Mouse (Mus musculus): ENCODE data around the gene Zfp507. TPM values are rescaled to one million over a fixed set of nuclear protein-coding genes. Genes with fewer than 3 reads are reported as not detected.
A peak's percentile ranks its signal among the peaks of the same experiment; 100 is the strongest.

Zfp507 gene
- polyA plus RNA-seq, 1 experiment: 7.0 TPM

DNA sequence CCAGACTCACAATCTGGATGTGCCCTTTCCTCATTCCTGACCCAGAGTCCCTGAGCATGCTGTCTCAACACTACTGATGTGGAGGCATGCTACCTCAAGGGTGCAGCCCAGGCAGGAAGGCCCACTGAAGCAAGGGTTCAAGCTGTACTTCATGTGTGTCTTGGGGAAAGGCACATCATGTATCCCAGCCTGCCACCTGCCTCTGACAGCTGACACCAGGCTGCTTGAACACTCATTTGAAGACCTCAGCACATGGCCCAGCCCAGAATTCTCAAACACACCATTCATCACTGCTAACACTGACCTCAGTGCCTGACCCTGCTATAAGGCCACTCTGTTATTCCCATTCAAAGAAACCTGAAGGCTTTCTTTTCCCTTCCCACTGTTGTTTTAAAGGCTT is 20.6 kb downstream of the Zfp507 start:
- TF ChIP-seq CEBPB (IDR thresholded peaks at IDR 0.05; ENCODE audit: insufficient read depth, poor library complexity, severe bottlenecking): no peak
- TF ChIP-seq MYOG (IDR thresholded peaks at IDR 0.05; ENCODE audit: control insufficient read depth in 1 of 3, insufficient read depth in 1 of 3, insufficient read length in 2 of 3, low read depth in 2 of 3): peak; percentile 14 to 93 (median 83)
- no peak for TF ChIP-seq E2F4 (IDR thresholded peaks at IDR 0.05; ENCODE audit: insufficient read depth)
- no peak for TF ChIP-seq MAX (IDR thresholded peaks at IDR 0.05; ENCODE audit: low read depth)
- no peak for TF ChIP-seq POLR2AphosphoS2 (IDR thresholded peaks at IDR 0.05; ENCODE audit: insufficient read length, low read depth)
- peak; percentile 14 to 93 (median 90) for TF ChIP-seq MYOD1 (IDR thresholded peaks at IDR 0.05; ENCODE audit: control insufficient read depth in 1 of 3, insufficient read length in 2 of 3, low read depth in 2 of 3)
- no peak for TF ChIP-seq REST (IDR thresholded peaks at IDR 0.05; ENCODE audit: insufficient read depth, insufficient read length)
- TF ChIP-seq USF1 (IDR thresholded peaks at IDR 0.05; ENCODE audit: low read depth): no peak
- no peak for TF ChIP-seq SRF (IDR thresholded peaks at IDR 0.05; ENCODE audit: control insufficient read depth, insufficient read length, low read depth)
- peak; percentile 57 for TF ChIP-seq TCF3 (IDR thresholded peaks at IDR 0.05; ENCODE audit: insufficient read length, low read depth)
- no peak for TF ChIP-seq TCF12 (IDR thresholded peaks at IDR 0.05; ENCODE audit: insufficient read depth, poor library complexity, severe bottlenecking)
- no peak for TF ChIP-seq POLR2A (IDR thresholded peaks at IDR 0.05; ENCODE audit: insufficient read length, low read depth)
- Histone ChIP-seq H3K27me3 (ENCODE audit: control insufficient read depth, insufficient read depth, insufficient read length) (no peaks in the 10 kb centered on the region), H3K4me2 (ENCODE audit: low read depth) (peak overlapping the region; percentile 4), H3K79me2 (ENCODE audit: control insufficient read depth, insufficient read depth) (no peaks in the 10 kb centered on the region), H3ac (ENCODE audit: control insufficient read depth, insufficient read length) (no peak overlapping the region), H3K36me3 (ENCODE audit: control insufficient read depth, insufficient read depth) (peaks cover 5% of the 10 kb centered on the region), H3K4me3 (no peak overlapping the region)

DNA sequence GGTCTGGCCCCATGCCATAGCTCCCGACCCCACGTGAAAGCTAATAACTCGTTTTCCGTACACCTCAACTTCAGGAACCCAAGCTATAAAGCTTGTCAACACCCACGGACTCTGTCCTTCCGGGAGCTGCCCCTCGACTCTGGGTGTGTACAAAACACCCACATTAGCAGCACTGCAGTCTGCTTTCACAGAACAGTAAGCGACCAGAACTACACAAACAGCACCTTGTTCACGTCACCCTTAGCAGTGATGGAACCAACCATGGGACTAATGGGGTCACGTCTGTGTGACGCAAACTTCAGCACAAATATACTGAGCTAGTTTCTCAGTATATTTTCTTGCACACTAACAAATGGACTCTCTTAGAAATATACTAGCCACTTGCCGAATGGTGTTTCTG is 28.7 kb downstream of the Zfp507 start:
- H3ac ChIP-seq (ENCODE audit: control insufficient read depth, insufficient read length): no peak overlapping the region

DNA sequence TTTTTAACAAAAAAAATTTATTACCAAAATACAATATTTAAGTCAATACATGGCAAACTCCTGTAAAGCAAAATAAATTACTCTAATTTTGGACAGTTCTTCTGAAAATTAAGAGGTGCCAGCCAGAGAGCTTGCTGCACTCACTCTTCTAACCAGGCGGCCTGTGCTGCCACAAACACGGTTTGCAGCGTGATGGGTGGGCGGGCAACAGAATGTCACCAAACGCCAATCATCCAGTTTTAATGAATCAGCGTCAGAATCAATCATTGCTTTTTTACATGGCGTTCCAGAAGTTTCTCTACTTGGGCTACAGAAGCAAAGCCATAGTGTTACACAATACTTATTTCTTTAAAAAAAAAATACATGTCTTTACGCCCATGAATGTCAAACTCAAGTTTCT is 30.5 kb downstream of the Zfp507 start:
- no peaks in the 10 kb centered on the region for H3K79me2 ChIP-seq (ENCODE audit: control insufficient read depth, insufficient read depth)
- H3K4me2 ChIP-seq (ENCODE audit: low read depth): no peak overlapping the region
- peaks cover 6% of the 10 kb centered on the region for H3K36me3 ChIP-seq (ENCODE audit: control insufficient read depth, insufficient read depth)
- H3K27me3 ChIP-seq (ENCODE audit: control insufficient read depth, insufficient read depth, insufficient read length): no peaks in the 10 kb centered on the region
- H3ac ChIP-seq (ENCODE audit: control insufficient read depth, insufficient read length): no peak overlapping the region
- TF ChIP-seq TCF3 (IDR thresholded peaks at IDR 0.05; ENCODE audit: insufficient read length, low read depth) (no peak), SRF (IDR thresholded peaks at IDR 0.05; ENCODE audit: control insufficient read depth, insufficient read length, low read depth) (no peak), MYOD1 (IDR thresholded peaks at IDR 0.05; ENCODE audit: control insufficient read depth in 1 of 3, insufficient read length in 2 of 3, low read depth in 2 of 3) (no peak), TCF12 (IDR thresholded peaks at IDR 0.05; ENCODE audit: insufficient read depth, poor library complexity, severe bottlenecking) (no peak), MAX (IDR thresholded peaks at IDR 0.05; ENCODE audit: low read depth) (no peak), REST (IDR thresholded peaks at IDR 0.05; ENCODE audit: insufficient read depth, insufficient read length) (no peak), MYOG (IDR thresholded peaks at IDR 0.05; ENCODE audit: control insufficient read depth in 1 of 3, insufficient read depth in 1 of 3, insufficient read length in 2 of 3, low read depth in 2 of 3) (no peak), CEBPB (IDR thresholded peaks at IDR 0.05; ENCODE audit: insufficient read depth, poor library complexity, severe bottlenecking) (no peak), USF1 (IDR thresholded peaks at IDR 0.05; ENCODE audit: low read depth) (no peak), POLR2A (IDR thresholded peaks at IDR 0.05; ENCODE audit: insufficient read length, low read depth) (no peak), POLR2AphosphoS2 (IDR thresholded peaks at IDR 0.05; ENCODE audit: insufficient read length, low read depth) (no peak), E2F4 (IDR thresholded peaks at IDR 0.05; ENCODE audit: insufficient read depth) (no peak)
- H3K4me3 ChIP-seq: no peak overlapping the region

More for the DNA sequence above, 28.7 kb downstream of the Zfp507 start:
- no peak for TF ChIP-seq TCF12 (IDR thresholded peaks at IDR 0.05; ENCODE audit: insufficient read depth, poor library complexity, severe bottlenecking)
- no peak for TF ChIP-seq SRF (IDR thresholded peaks at IDR 0.05; ENCODE audit: control insufficient read depth, insufficient read length, low read depth)
- TF ChIP-seq TCF3 (IDR thresholded peaks at IDR 0.05; ENCODE audit: insufficient read length, low read depth): no peak
- no peak for TF ChIP-seq POLR2A (IDR thresholded peaks at IDR 0.05; ENCODE audit: insufficient read length, low read depth)
- no peak for TF ChIP-seq MAX (IDR thresholded peaks at IDR 0.05; ENCODE audit: low read depth)
- TF ChIP-seq REST (IDR thresholded peaks at IDR 0.05; ENCODE audit: insufficient read depth, insufficient read length): no peak
- no peak for TF ChIP-seq MYOG (IDR thresholded peaks at IDR 0.05; ENCODE audit: control insufficient read depth in 1 of 3, insufficient read depth in 1 of 3, insufficient read length in 2 of 3, low read depth in 2 of 3)
- TF ChIP-seq E2F4 (IDR thresholded peaks at IDR 0.05; ENCODE audit: insufficient read depth): no peak
- TF ChIP-seq POLR2AphosphoS2 (IDR thresholded peaks at IDR 0.05; ENCODE audit: insufficient read length, low read depth): no peak
- no peak for TF ChIP-seq CEBPB (IDR thresholded peaks at IDR 0.05; ENCODE audit: insufficient read depth, poor library complexity, severe bottlenecking)
- TF ChIP-seq USF1 (IDR thresholded peaks at IDR 0.05; ENCODE audit: low read depth): no peak
- TF ChIP-seq MYOD1 (IDR thresholded peaks at IDR 0.05; ENCODE audit: control insufficient read depth in 1 of 3, insufficient read length in 2 of 3, low read depth in 2 of 3): no peak
- H3K4me3 ChIP-seq: no peak overlapping the region
- no peaks in the 10 kb centered on the region for H3K27me3 ChIP-seq (ENCODE audit: control insufficient read depth, insufficient read depth, insufficient read length)
- no peak overlapping the region for H3K4me2 ChIP-seq (ENCODE audit: low read depth)
- no peaks in the 10 kb centered on the region for H3K79me2 ChIP-seq (ENCODE audit: control insufficient read depth, insufficient read depth)
- H3K36me3 ChIP-seq (ENCODE audit: control insufficient read depth, insufficient read depth): peaks cover 6% of the 10 kb centered on the region

DNA sequence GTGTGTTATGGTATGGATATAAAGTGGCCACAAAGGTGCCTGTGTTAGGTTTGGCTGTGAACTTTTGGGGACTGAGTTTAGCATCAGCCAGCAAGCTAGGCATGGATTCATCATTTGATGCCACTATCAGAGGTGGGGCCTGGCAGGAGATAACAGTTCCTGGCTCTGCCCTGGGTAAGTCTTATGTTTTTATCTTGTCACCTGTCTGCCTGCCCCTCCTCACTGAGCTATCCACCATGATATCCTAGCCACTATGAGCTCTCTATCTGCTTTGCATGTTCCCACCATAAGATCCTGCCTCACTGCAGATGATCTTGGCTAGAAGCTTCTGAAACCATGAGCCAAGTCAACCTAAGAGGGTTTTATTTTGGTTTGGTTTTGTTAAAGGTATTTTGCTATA is 31.7 kb downstream of the Zfp507 start:
- H3ac ChIP-seq (ENCODE audit: control insufficient read depth, insufficient read length): no peak overlapping the region
- H3K79me2 ChIP-seq (ENCODE audit: control insufficient read depth, insufficient read depth): no peaks in the 10 kb centered on the region
- no peaks in the 10 kb centered on the region for H3K27me3 ChIP-seq (ENCODE audit: control insufficient read depth, insufficient read depth, insufficient read length)
- peaks cover 6% of the 10 kb centered on the region for H3K36me3 ChIP-seq (ENCODE audit: control insufficient read depth, insufficient read depth)
- H3K4me2 ChIP-seq (ENCODE audit: low read depth): no peak overlapping the region
- TF ChIP-seq REST (IDR thresholded peaks at IDR 0.05; ENCODE audit: insufficient read depth, insufficient read length) (no peak), USF1 (IDR thresholded peaks at IDR 0.05; ENCODE audit: low read depth) (no peak), TCF12 (IDR thresholded peaks at IDR 0.05; ENCODE audit: insufficient read depth, poor library complexity, severe bottlenecking) (no peak), E2F4 (IDR thresholded peaks at IDR 0.05; ENCODE audit: insufficient read depth) (no peak), POLR2A (IDR thresholded peaks at IDR 0.05; ENCODE audit: insufficient read length, low read depth) (no peak), MYOD1 (IDR thresholded peaks at IDR 0.05; ENCODE audit: control insufficient read depth in 1 of 3, insufficient read length in 2 of 3, low read depth in 2 of 3) (no peak), TCF3 (IDR thresholded peaks at IDR 0.05; ENCODE audit: insufficient read length, low read depth) (no peak), MYOG (IDR thresholded peaks at IDR 0.05; ENCODE audit: control insufficient read depth in 1 of 3, insufficient read depth in 1 of 3, insufficient read length in 2 of 3, low read depth in 2 of 3) (no peak), CEBPB (IDR thresholded peaks at IDR 0.05; ENCODE audit: insufficient read depth, poor library complexity, severe bottlenecking) (no peak), MAX (IDR thresholded peaks at IDR 0.05; ENCODE audit: low read depth) (no peak), SRF (IDR thresholded peaks at IDR 0.05; ENCODE audit: control insufficient read depth, insufficient read length, low read depth) (no peak), POLR2AphosphoS2 (IDR thresholded peaks at IDR 0.05; ENCODE audit: insufficient read length, low read depth) (no peak)
- H3K4me3 ChIP-seq: no peak overlapping the region

Data from myocyte (in vitro differentiated cells).